Mouse (Mus musculus) lung, postnatal 36 days (tissue): Measurements from ENCODE around the gene Atp11c.

ENCODE experiments used
- DNase-seq: peaks from one replicate; pipeline ENCODE4 v3.0.0; 2022; ENCODE audit warnings: mixed read lengths

Atp11c gene

GRCm38 (mm10) chrX:60381711-60382110 is 210.8 kb downstream of the Atp11c start:
- no peak for DNase-seq

DNA sequence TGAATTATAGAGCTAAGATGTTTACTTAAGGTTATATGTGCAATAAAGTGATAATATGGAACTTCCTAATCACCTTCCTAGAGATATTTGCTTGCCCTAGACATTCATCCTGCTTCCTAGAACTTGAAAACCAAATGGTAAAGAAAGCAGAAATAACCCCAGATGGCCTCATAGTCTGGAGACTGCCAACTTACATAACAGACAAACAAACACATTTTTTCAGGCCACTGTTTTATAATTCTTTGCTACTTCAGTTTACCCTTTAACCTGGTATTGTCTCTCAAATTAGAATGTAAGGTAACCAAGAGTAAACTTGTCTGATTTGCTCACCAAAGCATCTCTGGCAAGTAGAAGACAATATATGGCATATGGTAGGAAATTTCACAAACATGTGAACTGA is 212.1 kb downstream of the Atp11c start:
- no peak for DNase-seq

- no peak for DNase-seq
Observed at GRCm38 (mm10) chrX:60348741-60349140, 243.8 kb downstream of the Atp11c start.

GRCm38 (mm10) chrX:60345447-60345846 is 247.1 kb downstream of the Atp11c start:
- peak; percentile 44 for DNase-seq

DNA sequence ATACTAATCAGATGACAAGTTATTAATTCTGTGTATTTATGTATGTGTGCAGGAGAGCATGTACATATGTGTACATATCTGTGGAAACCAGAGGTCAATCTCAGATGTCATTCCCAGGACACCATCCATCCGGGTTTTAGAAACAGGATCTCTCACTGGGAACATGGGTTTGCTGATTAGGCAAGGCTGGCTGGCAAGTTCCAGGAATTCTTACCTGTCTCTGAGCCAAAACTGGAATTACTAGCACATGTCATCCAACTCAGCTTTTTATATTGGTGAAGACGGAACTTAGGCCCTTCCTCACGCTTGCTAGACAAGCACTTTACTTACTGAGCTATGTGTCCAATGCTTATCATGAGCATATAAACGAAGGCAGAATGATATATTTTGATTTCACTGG is 247.5 kb downstream of the Atp11c start:
- peak; percentile 31 for DNase-seq

DNA sequence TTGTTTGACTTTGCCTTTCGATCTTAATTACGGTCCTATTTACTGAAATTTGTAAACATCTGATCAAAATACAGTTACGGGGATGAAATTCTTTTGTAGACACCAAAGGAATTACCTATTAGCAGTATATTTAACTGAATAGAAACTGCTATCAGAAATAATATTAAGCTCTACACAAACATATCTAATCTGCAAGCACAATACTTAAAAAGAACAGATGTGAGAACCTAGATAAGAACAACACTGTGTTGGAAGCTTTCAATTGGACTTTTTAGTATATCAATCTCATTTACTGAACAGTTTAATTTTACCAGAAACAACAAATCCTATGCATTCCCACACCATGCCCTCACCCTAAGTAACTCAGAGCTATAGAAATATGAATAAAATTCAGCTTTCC is 262.8 kb downstream of the Atp11c start:
- no peak for DNase-seq

DNA sequence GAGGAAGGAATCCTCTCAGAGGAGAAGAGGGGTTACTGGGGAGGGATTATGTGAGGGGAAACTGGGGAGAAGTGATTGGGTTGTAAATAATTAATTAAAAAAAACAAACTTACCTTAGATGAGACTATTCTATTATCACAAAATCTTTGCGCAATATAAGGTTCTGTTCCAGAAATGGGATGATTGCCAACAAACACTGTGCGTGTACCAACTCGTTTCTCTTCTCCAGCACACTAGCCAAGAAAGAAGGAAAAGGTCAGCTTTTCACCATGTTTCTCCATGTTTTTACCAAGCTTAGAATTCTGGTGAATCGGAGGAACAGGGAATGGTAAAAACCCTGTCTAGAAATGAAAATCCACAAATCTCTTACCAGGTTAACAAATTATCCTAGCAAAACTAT is 271.2 kb downstream of the Atp11c start:
- DNase-seq = no peak

- no peak for DNase-seq
Observed at GRCm38 (mm10) chrX:60317661-60318060, 274.8 kb downstream of the Atp11c start.

DNA sequence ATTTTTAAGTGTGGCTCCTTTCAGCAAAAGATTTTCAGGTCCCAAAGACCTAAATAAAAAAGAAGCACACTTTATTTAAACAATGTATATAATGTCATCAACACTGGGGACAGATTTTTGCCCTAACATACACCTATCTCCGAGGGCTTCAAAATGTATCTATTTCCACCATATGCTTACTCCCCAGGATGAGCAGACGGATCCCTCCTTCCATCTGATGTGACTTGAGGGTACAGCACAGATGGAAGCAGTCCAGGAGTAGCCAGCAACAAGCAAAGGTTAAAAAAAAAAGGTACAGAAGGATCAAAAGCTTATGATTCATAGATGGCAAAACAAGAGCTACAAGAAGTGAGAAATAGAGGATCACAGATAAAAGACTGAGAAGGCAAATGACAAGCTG is 300.2 kb downstream of the Atp11c start:
- no peak for DNase-seq

- no peak for DNase-seq
Observed at GRCm38 (mm10) chrX:60255346-60255745, 337.2 kb downstream of the Atp11c start.

DNA sequence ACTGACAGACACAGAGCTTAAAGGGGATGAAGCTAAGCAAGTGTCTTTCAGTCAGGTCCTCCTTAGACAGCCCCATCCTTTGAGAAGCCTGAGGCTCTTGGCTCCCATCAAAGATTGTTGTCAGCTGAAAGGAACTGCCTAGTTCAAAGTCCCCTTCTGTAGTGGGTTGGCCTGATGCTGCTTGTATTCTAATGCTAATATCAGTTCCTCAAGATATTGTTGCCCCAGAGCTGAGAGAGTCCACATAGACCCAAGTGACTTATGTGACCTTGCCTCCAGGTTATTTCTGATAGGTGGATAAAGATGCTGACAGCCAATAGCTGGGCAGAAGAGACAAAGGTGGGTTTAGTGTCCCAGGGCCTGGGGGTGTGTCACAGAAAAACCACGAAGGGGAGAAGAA is 404.8 kb downstream of the Atp11c start:
- no peak for DNase-seq

DNA sequence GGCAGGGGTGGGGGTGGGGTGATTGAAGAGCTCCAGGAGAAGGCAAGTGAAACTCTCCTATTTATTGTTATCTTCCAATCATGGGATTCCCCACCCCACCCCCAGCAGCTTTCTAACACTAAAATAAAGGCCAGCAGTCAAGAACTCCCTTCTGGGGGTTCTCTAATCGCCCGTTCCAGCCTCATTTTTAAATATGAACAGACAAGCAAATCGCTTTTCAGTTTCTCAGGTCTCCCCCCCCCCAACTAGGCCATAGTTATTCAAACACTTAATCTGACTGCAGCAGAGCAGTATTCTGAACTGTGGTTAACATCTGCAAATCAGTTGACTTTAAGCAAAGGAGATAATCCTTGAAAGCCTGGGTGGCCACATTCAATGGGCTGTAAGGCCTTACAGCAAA is 409.9 kb downstream of the Atp11c start:
- no peak for DNase-seq

DNA sequence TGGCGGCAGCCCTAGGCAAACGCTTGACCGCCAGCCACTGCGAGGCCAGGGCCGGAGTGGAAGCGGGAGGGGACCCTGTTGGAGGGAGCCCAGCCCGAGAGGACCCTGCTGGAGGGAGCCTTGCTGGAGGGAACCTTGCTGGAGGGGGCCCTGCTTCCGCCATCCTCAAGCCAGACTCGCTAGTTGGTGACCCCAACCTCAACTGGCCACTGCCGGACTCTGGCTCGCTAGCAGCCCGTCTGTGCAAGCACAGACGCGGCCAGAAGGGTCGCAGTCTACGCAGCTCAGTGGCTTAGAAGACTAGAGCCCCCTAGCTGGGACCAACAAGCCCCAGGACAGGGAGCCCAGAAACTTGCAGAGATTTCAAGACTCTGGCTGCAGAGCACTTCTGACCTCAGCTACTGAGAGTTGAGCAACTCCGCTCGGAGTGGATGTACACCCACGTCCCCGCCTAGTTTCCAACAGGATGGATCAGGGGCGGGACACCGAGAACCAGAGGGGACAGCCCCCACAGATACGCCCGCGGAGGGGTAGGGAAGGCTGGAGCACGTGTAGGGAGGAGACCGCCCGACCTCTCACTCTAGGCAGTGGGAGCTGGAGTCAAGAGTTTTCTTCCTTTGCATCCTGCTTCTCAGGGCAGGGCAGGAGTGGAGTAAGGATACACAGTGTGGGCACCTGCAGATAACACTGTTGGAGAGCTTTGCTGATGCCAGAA is 413.6 kb downstream of the Atp11c start, which contains the start of gene Mcf2:
Mcf2 (minus strand) TSS at position 346 of the 715 bp plus-strand sequence.
- no peak for DNase-seq

- DNase-seq = no peak
Observed at GRCm38 (mm10) chrX:60178025-60178743, 414.3 kb downstream of the Atp11c start.
